Mouse (Mus musculus): Measurements from ENCODE around the gene Atxn2l. TPM values are rescaled to one million over a fixed set of nuclear protein-coding genes. Genes with fewer than 3 reads are reported as not detected.

Gene Atxn2l
- total and polyA plus RNA-seq, 2 experiments from 2014 or later: 65.4 to 80.5 TPM

- 89% methylated on average over 18 of the region's 18 CpGs for WGBS
- Histone ChIP-seq H3K9ac (replicated peaks; ENCODE audit: low read length, poor library complexity, severe bottlenecking) (no peak overlapping the region), H3K27me3 (ENCODE audit: insufficient read depth, low read length) (no peaks in the 10 kb centered on the region), H3K4me3 (ENCODE audit: low read depth, low read length) (no peak overlapping the region), H3K27ac (ENCODE audit: low read depth, low read length) (no peak overlapping the region), H3K36me3 (ENCODE audit: insufficient read depth, low read length) (peaks cover 21% of the 10 kb centered on the region), H3K4me2 (ENCODE audit: low read depth, low read length, poor library complexity, severe bottlenecking) (no peak overlapping the region), H3K9me3 (ENCODE audit: low read length) (no peaks in the 10 kb centered on the region), H3K4me1 (ENCODE audit: insufficient read depth, low read length) (no peaks in the 10 kb centered on the region)
- no peak for TF ChIP-seq CTCF (IDR thresholded peaks at IDR 0.05)
- ATAC-seq (ENCODE audit: low FRiP score) (no peak), DNase-seq (ENCODE audit: low spot score) (no peak)
These were observed 53.2 kb downstream of the Atxn2l start for GRCm38 (mm10) chr7:126449991-126450390.

GRCm38 (mm10) chr7:126448481-126448880 is 54.8 kb downstream of the Atxn2l start:
- DNase-seq (ENCODE audit: low spot score): no peak
- ATAC-seq (ENCODE audit: low FRiP score): no peak
- Histone ChIP-seq H3K4me1 (ENCODE audit: insufficient read depth, low read length) (no peaks in the 10 kb centered on the region), H3K4me2 (ENCODE audit: low read depth, low read length, poor library complexity, severe bottlenecking) (no peak overlapping the region), H3K27ac (ENCODE audit: low read depth, low read length) (no peak overlapping the region), H3K9me3 (ENCODE audit: low read length) (no peaks in the 10 kb centered on the region), H3K27me3 (ENCODE audit: insufficient read depth, low read length) (no peaks in the 10 kb centered on the region), H3K9ac (replicated peaks; ENCODE audit: low read length, poor library complexity, severe bottlenecking) (no peak overlapping the region), H3K36me3 (ENCODE audit: insufficient read depth, low read length) (peaks cover 33% of the 10 kb centered on the region), H3K4me3 (ENCODE audit: low read depth, low read length) (no peak overlapping the region)
- TF ChIP-seq CTCF (IDR thresholded peaks at IDR 0.05): no peak
- 90% methylated on average over 19 of the region's 19 CpGs for WGBS

GRCm38 (mm10) chr7:126446217-126446616 is 57.0 kb downstream of the Atxn2l start:
- no peaks in the 10 kb centered on the region for H3K9me3 ChIP-seq (ENCODE audit: low read length)
- no peaks in the 10 kb centered on the region for H3K27me3 ChIP-seq (ENCODE audit: insufficient read depth, low read length)
- ATAC-seq (ENCODE audit: low FRiP score) (no peak), DNase-seq (ENCODE audit: low spot score) (no peak)
- H3K4me2 ChIP-seq (ENCODE audit: low read depth, low read length, poor library complexity, severe bottlenecking): no peak overlapping the region
- no peaks in the 10 kb centered on the region for H3K4me1 ChIP-seq (ENCODE audit: insufficient read depth, low read length)
- H3K4me3 ChIP-seq (ENCODE audit: low read depth, low read length): no peak overlapping the region
- H3K36me3 ChIP-seq (ENCODE audit: insufficient read depth, low read length): peaks cover 37% of the 10 kb centered on the region
- H3K27ac ChIP-seq (ENCODE audit: low read depth, low read length): no peak overlapping the region
- WGBS: 89% methylated on average over 21 of the region's 21 CpGs
- H3K9ac ChIP-seq (replicated peaks; ENCODE audit: low read length, poor library complexity, severe bottlenecking): no peak overlapping the region
- no peak for TF ChIP-seq CTCF (IDR thresholded peaks at IDR 0.05)

- WGBS: 90% methylated on average over 15 of the region's 15 CpGs
- Histone ChIP-seq H3K36me3 (ENCODE audit: insufficient read depth, low read length) (peaks cover 37% of the 10 kb centered on the region), H3K27me3 (ENCODE audit: insufficient read depth, low read length) (no peaks in the 10 kb centered on the region), H3K4me2 (ENCODE audit: low read depth, low read length, poor library complexity, severe bottlenecking) (no peak overlapping the region), H3K4me3 (ENCODE audit: low read depth, low read length) (no peak overlapping the region), H3K9me3 (ENCODE audit: low read length) (no peaks in the 10 kb centered on the region), H3K4me1 (ENCODE audit: insufficient read depth, low read length) (no peaks in the 10 kb centered on the region), H3K27ac (ENCODE audit: low read depth, low read length) (no peak overlapping the region), H3K9ac (replicated peaks; ENCODE audit: low read length, poor library complexity, severe bottlenecking) (no peak overlapping the region)
- TF ChIP-seq CTCF (IDR thresholded peaks at IDR 0.05): no peak
- DNase-seq (ENCODE audit: low spot score) (no peak), ATAC-seq (ENCODE audit: low FRiP score) (no peak)
These were observed 58.0 kb downstream of the Atxn2l start for GRCm38 (mm10) chr7:126445104-126445815.

GRCm38 (mm10) chr7:126444536-126444935 is 58.7 kb downstream of the Atxn2l start:
- WGBS: 94% methylated on average over 9 of the region's 9 CpGs
- H3K4me2 ChIP-seq (ENCODE audit: low read depth, low read length, poor library complexity, severe bottlenecking): no peak overlapping the region
- H3K36me3 ChIP-seq (ENCODE audit: insufficient read depth, low read length): peaks cover 37% of the 10 kb centered on the region
- TF ChIP-seq CTCF (IDR thresholded peaks at IDR 0.05): no peak
- H3K27ac ChIP-seq (ENCODE audit: low read depth, low read length): no peak overlapping the region
- H3K4me1 ChIP-seq (ENCODE audit: insufficient read depth, low read length): no peaks in the 10 kb centered on the region
- ATAC-seq (ENCODE audit: low FRiP score) (no peak), DNase-seq (ENCODE audit: low spot score) (no peak)
- H3K9me3 ChIP-seq (ENCODE audit: low read length): no peaks in the 10 kb centered on the region
- H3K9ac ChIP-seq (replicated peaks; ENCODE audit: low read length, poor library complexity, severe bottlenecking): no peak overlapping the region
- no peak overlapping the region for H3K4me3 ChIP-seq (ENCODE audit: low read depth, low read length)
- no peaks in the 10 kb centered on the region for H3K27me3 ChIP-seq (ENCODE audit: insufficient read depth, low read length)

- Histone ChIP-seq H3K27ac (ENCODE audit: low read depth, low read length) (no peak overlapping the region), H3K4me3 (ENCODE audit: low read depth, low read length) (no peak overlapping the region), H3K36me3 (ENCODE audit: insufficient read depth, low read length) (peaks cover 37% of the 10 kb centered on the region), H3K27me3 (ENCODE audit: insufficient read depth, low read length) (no peaks in the 10 kb centered on the region), H3K9me3 (ENCODE audit: low read length) (no peaks in the 10 kb centered on the region), H3K4me1 (ENCODE audit: insufficient read depth, low read length) (no peaks in the 10 kb centered on the region), H3K9ac (replicated peaks; ENCODE audit: low read length, poor library complexity, severe bottlenecking) (no peak overlapping the region), H3K4me2 (ENCODE audit: low read depth, low read length, poor library complexity, severe bottlenecking) (no peak overlapping the region)
- WGBS: 90% methylated on average over 10 of the region's 10 CpGs
- no peak for DNase-seq (ENCODE audit: low spot score)
- no peak for ATAC-seq (ENCODE audit: low FRiP score)
- TF ChIP-seq CTCF (IDR thresholded peaks at IDR 0.05): no peak
These were observed 59.2 kb downstream of the Atxn2l start for GRCm38 (mm10) chr7:126443997-126444396.

Other genes starting within 250 kb of the Atxn2l start
- 535 and 557 TPM in 2 replicates for gene Sbk1, start 230.8 kb downstream of the Atxn2l start, total RNA-seq (2014; rRNA removed)
- 183 and 184 TPM in 2 replicates for gene Sbk1, start 230.8 kb downstream of the Atxn2l start, polyA plus RNA-seq (2015; fragmentation: Nextera tagmentation; extraction: Ambion mirVana)
- 0.42 TPM in 1 of 2 replicates, not detected in the other for gene Lat, start 133.9 kb downstream of the Atxn2l start, total RNA-seq (2014; rRNA removed)
- gene Lat, start 133.9 kb downstream of the Atxn2l start, polyA plus RNA-seq (2015; fragmentation: Nextera tagmentation; extraction: Ambion mirVana): 0.39 and 0.69 TPM in 2 replicates
- gene Spns1, start 126.0 kb downstream of the Atxn2l start, total RNA-seq (2014; rRNA removed): 97.1 and 119 TPM in 2 replicates
- 88.9 and 89.5 TPM in 2 replicates for gene Spns1, start 126.0 kb downstream of the Atxn2l start, polyA plus RNA-seq (2015; fragmentation: Nextera tagmentation; extraction: Ambion mirVana)
- 6.0 and 6.7 TPM in 2 replicates for gene Nfatc2ip, start 106.7 kb downstream of the Atxn2l start, total RNA-seq (2014; rRNA removed)
- gene Nfatc2ip, start 106.7 kb downstream of the Atxn2l start, polyA plus RNA-seq (2015; fragmentation: Nextera tagmentation; extraction: Ambion mirVana): 2.3 and 2.4 TPM in 2 replicates
- gene Cd19, start 88.5 kb downstream of the Atxn2l start, total RNA-seq (2014; rRNA removed): not detected in 2 replicates
- 0.23 TPM in 1 of 2 replicates, not detected in the other for gene Cd19, start 88.5 kb downstream of the Atxn2l start, polyA plus RNA-seq (2015; fragmentation: Nextera tagmentation; extraction: Ambion mirVana)
- 20.3 and 21.0 TPM in 2 replicates for gene Rabep2, start 74.7 kb downstream of the Atxn2l start, total RNA-seq (2014; rRNA removed)
- gene Rabep2, start 74.7 kb downstream of the Atxn2l start, polyA plus RNA-seq (2015; fragmentation: Nextera tagmentation; extraction: Ambion mirVana): 18.5 and 18.7 TPM in 2 replicates
- 0.14 and 0.33 TPM in 2 replicates for gene Atp2a1, start 40.3 kb downstream of the Atxn2l start, total RNA-seq (2014; rRNA removed)
- 0.35 and 0.56 TPM in 2 replicates for gene Atp2a1, start 40.3 kb downstream of the Atxn2l start, polyA plus RNA-seq (2015; fragmentation: Nextera tagmentation; extraction: Ambion mirVana)
- gene Sh2b1, start 28.0 kb downstream of the Atxn2l start, total RNA-seq (2014; rRNA removed): 41.3 and 46.8 TPM in 2 replicates
- gene Sh2b1, start 28.0 kb downstream of the Atxn2l start, polyA plus RNA-seq (2015; fragmentation: Nextera tagmentation; extraction: Ambion mirVana): 63.9 and 64.9 TPM in 2 replicates
- gene Tufm, start 16.1 kb downstream of the Atxn2l start, total RNA-seq (2014; rRNA removed): 68.6 and 86.2 TPM in 2 replicates
- 101 and 106 TPM in 2 replicates for gene Tufm, start 16.1 kb downstream of the Atxn2l start, polyA plus RNA-seq (2015; fragmentation: Nextera tagmentation; extraction: Ambion mirVana)
- gene Eif3c, start 63.0 kb upstream of the Atxn2l start, total RNA-seq (2014; rRNA removed): 111 and 123 TPM in 2 replicates
- 179 and 213 TPM in 2 replicates for gene Eif3c, start 63.0 kb upstream of the Atxn2l start, polyA plus RNA-seq (2015; fragmentation: Nextera tagmentation; extraction: Ambion mirVana)
- 0.38 TPM in 1 of 2 replicates, not detected in the other for gene Apobr, start 81.5 kb upstream of the Atxn2l start, total RNA-seq (2014; rRNA removed)
- gene Apobr, start 81.5 kb upstream of the Atxn2l start, polyA plus RNA-seq (2015; fragmentation: Nextera tagmentation; extraction: Ambion mirVana): 0.58 and 0.82 TPM in 2 replicates
- gene Cln3, start 82.4 kb upstream of the Atxn2l start, total RNA-seq (2014; rRNA removed): 32.1 and 38.9 TPM in 2 replicates
- gene Cln3, start 82.4 kb upstream of the Atxn2l start, polyA plus RNA-seq (2015; fragmentation: Nextera tagmentation; extraction: Ambion mirVana): 23.9 and 31.2 TPM in 2 replicates
- gene Il27, start 91.5 kb upstream of the Atxn2l start, total RNA-seq (2014; rRNA removed): not detected in 2 replicates
- gene Il27, start 91.5 kb upstream of the Atxn2l start, polyA plus RNA-seq (2015; fragmentation: Nextera tagmentation; extraction: Ambion mirVana): not detected in 2 replicates
- 5.7 and 9.9 TPM in 2 replicates for gene Nupr1, start 127.4 kb upstream of the Atxn2l start, total RNA-seq (2014; rRNA removed)
- gene Nupr1, start 127.4 kb upstream of the Atxn2l start, polyA plus RNA-seq (2015; fragmentation: Nextera tagmentation; extraction: Ambion mirVana): 16.9 and 21.4 TPM in 2 replicates
- 44.4 and 46.6 TPM in 2 replicates for gene Sgf29, start 145.9 kb upstream of the Atxn2l start, total RNA-seq (2014; rRNA removed)
- gene Sgf29, start 145.9 kb upstream of the Atxn2l start, polyA plus RNA-seq (2015; fragmentation: Nextera tagmentation; extraction: Ambion mirVana): 48.0 and 56.0 TPM in 2 replicates
- 18.4 and 21.1 TPM in 2 replicates for gene Sult1a1, start 173.0 kb upstream of the Atxn2l start, total RNA-seq (2014; rRNA removed)
- gene Sult1a1, start 173.0 kb upstream of the Atxn2l start, polyA plus RNA-seq (2015; fragmentation: Nextera tagmentation; extraction: Ambion mirVana): 17.5 and 18.8 TPM in 2 replicates
- gene Bola2, start 192.0 kb upstream of the Atxn2l start, total RNA-seq (2014; rRNA removed): 50.2 and 160 TPM in 2 replicates
- gene Bola2, start 192.0 kb upstream of the Atxn2l start, polyA plus RNA-seq (2015; fragmentation: Nextera tagmentation; extraction: Ambion mirVana): 143 and 146 TPM in 2 replicates
- 21.7 and 25.0 TPM in 2 replicates for gene Slx1b, start 192.3 kb upstream of the Atxn2l start, total RNA-seq (2014; rRNA removed)
- 10.9 and 11.1 TPM in 2 replicates for gene Slx1b, start 192.3 kb upstream of the Atxn2l start, polyA plus RNA-seq (2015; fragmentation: Nextera tagmentation; extraction: Ambion mirVana)
- 87.1 and 98.9 TPM in 2 replicates for gene Coro1a, start 204.3 kb upstream of the Atxn2l start, total RNA-seq (2014; rRNA removed)
- 93.4 and 105 TPM in 2 replicates for gene Coro1a, start 204.3 kb upstream of the Atxn2l start, polyA plus RNA-seq (2015; fragmentation: Nextera tagmentation; extraction: Ambion mirVana)

Measured in midbrain, postnatal 0 days (tissue).